Mouse (Mus musculus) CH12.LX (cell line): ENCODE measurements at regions not wholly inside any gene's neighbourhood (a gene's known extent, or its start where the extent isn't known, plus 50 kb on each side); places are given as distances from the start of the nearest gene placed in this dataset.

Experiments
- DNase-seq: peaks from one replicate; pipeline ENCODE4 v3.0.0-alpha.2; 2013; ENCODE audit errors: extremely low read depth
- H3K27ac ChIP-seq: 2 replicates; pipeline ENCODE4 v1.5.1; 2012; ENCODE audit warnings: low read depth, mild to moderate bottlenecking, control low read depth, moderate library complexity; ENCODE audit not compliant: insufficient read depth
- H3K27me3 ChIP-seq: replicated peaks from 2 replicates; pipeline ENCODE3; 2012; ENCODE audit warnings: inconsistent platforms
- H3K36me3 ChIP-seq, 2 experiments: replicated peaks in 1 of 2; 2 replicates each; pipeline versions ENCODE3 to v1.6.1; 2012; ENCODE audit warnings: inconsistent platforms in 1 of 2, low read length in 1 of 2, mild to moderate bottlenecking in 1 of 2, mixed read lengths in 1 of 2, moderate library complexity in 1 of 2; ENCODE audit not compliant: control insufficient read depth in 1 of 2, insufficient read depth in 1 of 2
- H3K4me1 ChIP-seq, 2 experiments: 2 replicates each; pipeline ENCODE4 v1.6.1; 2012; ENCODE audit warnings: inconsistent platforms in 1 of 2, moderate library complexity in 1 of 2; ENCODE audit not compliant: insufficient read depth in 2 of 2, control insufficient read depth in 1 of 2
- H3K4me2 ChIP-seq: 2 replicates; pipeline ENCODE4 v1.6.1; 2012; ENCODE audit warnings: low read depth, mild to moderate bottlenecking, control low read depth; ENCODE audit not compliant: poor library complexity, insufficient read depth, severe bottlenecking
- H3K4me3 ChIP-seq, 3 experiments: fragments of 150-350 bp in 1 of 3; sonication (generic) in 1 of 3; replicated peaks in 1 of 3; 2 replicates each; pipeline versions ENCODE3 to v1.5.1; 2011 to 2012; ENCODE audit warnings: low read depth in 2 of 3, low read length in 2 of 3, mild to moderate bottlenecking in 2 of 3, moderate library complexity in 2 of 3, control low read depth in 1 of 3, improper control_type of control experiment in 1 of 3, inconsistent platforms in 1 of 3, mixed read lengths in 1 of 3; ENCODE audit not compliant: poor library complexity in 1 of 3
- H3K79me2 ChIP-seq: replicated peaks from 2 replicates; pipeline ENCODE4 v1.6.1; 2012; ENCODE audit warnings: mild to moderate bottlenecking, moderate library complexity; ENCODE audit not compliant: control insufficient read depth, poor library complexity, insufficient read depth, severe bottlenecking; ENCODE audit errors: extremely low read depth
- H3K9ac ChIP-seq: 2 replicates; pipeline ENCODE4 v1.6.1; 2012; ENCODE audit warnings: low read depth, mild to moderate bottlenecking, control low read depth, moderate library complexity; ENCODE audit not compliant: insufficient read depth
- H3K9me3 ChIP-seq: replicated peaks from 2 replicates; pipeline ENCODE3; 2012; ENCODE audit warnings: low read length, inconsistent platforms, mixed read lengths
- CHD1 ChIP-seq: IDR thresholded peaks from 2 replicates; pipeline ENCODE4 v1.6.1; 2012; ENCODE audit warnings: low read depth, low read length, improper control_type of control experiment, inconsistent platforms
- CHD2 ChIP-seq: IDR thresholded peaks from 2 replicates; pipeline ENCODE4 v1.6.1; 2011; ENCODE audit warnings: low read length, improper control_type of control experiment
- ETS1 ChIP-seq: conservative IDR thresholded peaks from 2 replicates; pipeline ENCODE4 v1.6.1; 2012; ENCODE audit warnings: low read depth, mild to moderate bottlenecking, inconsistent platforms, low read length, improper control_type of control experiment, moderate library complexity
- HCFC1 ChIP-seq: IDR thresholded peaks from 2 replicates; pipeline ENCODE4 v1.6.1; 2012; ENCODE audit warnings: low read depth, mild to moderate bottlenecking, inconsistent platforms, low read length, improper control_type of control experiment
- IRF4 ChIP-seq: IDR thresholded peaks from 2 replicates; pipeline ENCODE4 v1.6.1; 2014; ENCODE audit warnings: low read depth, mild to moderate bottlenecking, inconsistent platforms, low read length, improper control_type of control experiment
- KAT2A ChIP-seq: IDR thresholded peaks from 2 replicates; pipeline ENCODE4 v1.6.1; 2012; ENCODE audit warnings: low read length, improper control_type of control experiment, inconsistent platforms; ENCODE audit not compliant: insufficient replicate concordance
- MAZ ChIP-seq: IDR thresholded peaks from 2 replicates; pipeline ENCODE4 v1.6.1; 2012; ENCODE audit warnings: low read depth, mild to moderate bottlenecking, inconsistent platforms, low read length, improper control_type of control experiment, moderate library complexity
- MYC ChIP-seq: IDR thresholded peaks from 2 replicates; pipeline ENCODE4 v1.6.1; 2011; ENCODE audit warnings: low read depth, mild to moderate bottlenecking, improper control_type of control experiment, low read length
- NELFE ChIP-seq: IDR thresholded peaks from 2 replicates; pipeline ENCODE4 v1.6.1; 2011; ENCODE audit warnings: low read depth, low read length, improper control_type of control experiment
- NRF1 ChIP-seq: IDR thresholded peaks from 2 replicates; pipeline ENCODE4 v1.6.1; 2014; ENCODE audit warnings: low read depth, mild to moderate bottlenecking, inconsistent platforms, low read length, improper control_type of control experiment, moderate library complexity
- PAX5 ChIP-seq: IDR thresholded peaks from 2 replicates; pipeline ENCODE4 v1.6.1; 2012; ENCODE audit warnings: low read length, inconsistent platforms, mixed read lengths
- POLR2A ChIP-seq: IDR thresholded peaks from 2 replicates; pipeline ENCODE4 v1.6.1; 2011; ENCODE audit warnings: low read depth, mild to moderate bottlenecking, improper control_type of control experiment, low read length
- POLR2AphosphoS2 ChIP-seq: IDR thresholded peaks from 2 replicates; pipeline ENCODE4 v1.6.1; 2011; ENCODE audit warnings: low read depth, low read length, improper control_type of control experiment
- RAD21 ChIP-seq: IDR thresholded peaks from 2 replicates; pipeline ENCODE4 v1.6.1; 2011; ENCODE audit warnings: low read depth, mild to moderate bottlenecking, low read length, improper control_type of control experiment, moderate library complexity
- RCOR1 ChIP-seq: conservative IDR thresholded peaks from 2 replicates; pipeline ENCODE4 v1.6.1; 2012; ENCODE audit warnings: low read depth, mild to moderate bottlenecking, inconsistent platforms, low read length, improper control_type of control experiment
- SIN3A ChIP-seq: IDR thresholded peaks from 2 replicates; pipeline ENCODE4 v1.6.1; 2012; ENCODE audit warnings: low read length, improper control_type of control experiment, inconsistent platforms
- UBTF ChIP-seq: IDR thresholded peaks from 2 replicates; pipeline ENCODE4 v1.6.1; 2012; ENCODE audit warnings: low read depth, mild to moderate bottlenecking, inconsistent platforms, low read length, improper control_type of control experiment, moderate library complexity
- USF1 ChIP-seq: IDR thresholded peaks from 2 replicates; pipeline ENCODE4 v1.6.1; 2014; ENCODE audit warnings: low read depth, mild to moderate bottlenecking, inconsistent platforms, low read length, improper control_type of control experiment
- ZC3H11A ChIP-seq: IDR thresholded peaks from 2 replicates; pipeline ENCODE4 v1.6.1; 2012; ENCODE audit warnings: low read depth, mild to moderate bottlenecking, inconsistent platforms, low read length, improper control_type of control experiment
- ZKSCAN1 ChIP-seq: IDR thresholded peaks from 2 replicates; pipeline ENCODE4 v1.6.1; 2012; ENCODE audit warnings: low read depth, inconsistent platforms, low read length, improper control_type of control experiment, borderline replicate concordance
- ZMIZ1 ChIP-seq: IDR thresholded peaks from 2 replicates; pipeline ENCODE4 v1.6.1; 2012; ENCODE audit warnings: low read depth, mild to moderate bottlenecking, inconsistent platforms, low read length, improper control_type of control experiment
- dilution Hi-C: fragments of 300-500 bp; cut with MboI; formaldehyde crosslinking; loops from 2 replicates; pipeline ENCODE4 v1.14.3; 2020; ENCODE audit warnings: low sequenced_read_pairs; ENCODE audit not compliant: extremely low pct_unique_long_range_greater_than_20kb, extremely low pct_ligation_motif_present
- in situ Hi-C: fragments of 300-500 bp; cut with MboI; formaldehyde crosslinking; loops from 3 replicates; pipeline ENCODE4 v1.14.3; 2019; ENCODE audit warnings: low sequenced_read_pairs, low pct_ligation_motif_present, low pct_unique_long_range_greater_than_20kb, mixed read lengths

GRCm38 (mm10) chr10:56708411-56708810 lies 331.3 kb downstream of the Gja1 start:
- Histone ChIP-seq H3K9me3 (no peaks in the 10 kb centered on the region), H3K9ac (no peak overlapping the region), H3K4me1 (peaks cover 0 to 16% of the 10 kb centered on the region in 2 experiments; a peak in 3 of 4 replicates), H3K4me3 (no peak overlapping the region), H3K4me2 (no peak overlapping the region), H3K27ac (no peak overlapping the region), H3K79me2 (no peaks in the 10 kb centered on the region), H3K36me3 (no peaks in the 10 kb centered on the region), H3K27me3 (no peaks in the 10 kb centered on the region)
- dilution Hi-C loops = no loop called here
- no peak for DNase-seq
- in situ Hi-C loops = no loop called here
- TF ChIP-seq IRF4 = no peak
- TF ChIP-seq PAX5 = no peak
- no peak for TF ChIP-seq UBTF
- no peak for TF ChIP-seq ZC3H11A
- TF ChIP-seq MYC = no peak
- no peak for TF ChIP-seq POLR2A
- TF ChIP-seq ZMIZ1 = no peak
- TF ChIP-seq ZKSCAN1 = no peak
- TF ChIP-seq MAZ = no peak
- no peak for TF ChIP-seq CHD2
- TF ChIP-seq SIN3A = no peak
- TF ChIP-seq NELFE = no peak
- no peak for TF ChIP-seq NRF1
- no peak for TF ChIP-seq HCFC1
- no peak for TF ChIP-seq ETS1
- no peak for TF ChIP-seq RAD21
- TF ChIP-seq RCOR1 = no peak
- TF ChIP-seq KAT2A = no peak
- TF ChIP-seq CHD1 = no peak

GRCm38 (mm10) chr10:56708886-56709285 lies 331.8 kb downstream of the Gja1 start:
- dilution Hi-C loops = no loop called here
- H3K27ac ChIP-seq = no peak overlapping the region
- no peak overlapping the region for H3K4me2 ChIP-seq
- H3K4me3 ChIP-seq = no peak overlapping the region
- H3K9ac ChIP-seq = no peak overlapping the region
- no peaks in the 10 kb centered on the region for H3K27me3 ChIP-seq
- TF ChIP-seq USF1 (no peak), SIN3A (no peak), CHD2 (no peak), MYC (no peak), POLR2AphosphoS2 (no peak), ZMIZ1 (no peak)
- no peak for DNase-seq
- H3K79me2 ChIP-seq = no peaks in the 10 kb centered on the region
- no peaks in the 10 kb centered on the region for H3K36me3 ChIP-seq
- in situ Hi-C loops = no loop called here
- H3K4me1 ChIP-seq = peaks cover 0 to 16% of the 10 kb centered on the region in 2 experiments; a peak in 3 of 4 replicates
- H3K9me3 ChIP-seq = no peaks in the 10 kb centered on the region
